Mouse (Mus musculus) mature B cell (primary cell): Measurements from ENCODE around the gene Lrba.

ENCODE experiments used
- in situ Hi-C: fragments of 300-500 bp; cut with MboI; formaldehyde crosslinking; loops from 2 replicates; pipeline ENCODE4 v1.14.3; 2019

The Lrba gene

DNA sequence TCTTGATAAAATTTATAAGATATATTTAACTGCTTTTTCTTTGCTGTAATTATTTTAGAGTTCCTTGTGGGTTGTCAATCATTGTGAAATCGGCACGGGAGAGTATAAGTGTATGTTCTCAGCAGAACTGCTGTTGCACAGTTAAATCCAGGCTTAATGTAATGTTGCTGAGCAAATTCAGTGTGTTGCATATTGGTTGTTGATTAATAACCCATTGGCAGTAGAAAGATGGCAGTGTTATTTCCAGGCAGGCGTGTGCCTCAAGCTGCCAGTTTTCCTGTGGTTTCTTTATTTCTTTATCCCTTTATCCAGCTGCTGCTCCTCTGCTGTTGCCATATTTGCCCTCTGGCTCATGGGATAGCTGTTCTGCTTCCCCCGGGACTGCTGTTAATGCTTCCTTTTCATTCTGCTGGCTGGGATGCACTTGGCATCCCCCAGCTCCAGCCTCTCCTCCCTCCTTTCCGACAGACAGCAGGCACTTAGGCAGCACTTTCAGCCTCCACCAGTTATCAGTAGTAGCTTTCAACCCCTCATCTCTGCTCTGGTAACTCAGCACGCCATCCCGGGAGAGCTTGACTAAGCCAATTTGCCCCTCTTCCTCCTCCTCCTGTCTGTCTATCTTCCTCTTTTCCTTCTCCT lies 463.2 kb downstream of the Lrba start:
- in situ Hi-C loops = no loop called here

DNA sequence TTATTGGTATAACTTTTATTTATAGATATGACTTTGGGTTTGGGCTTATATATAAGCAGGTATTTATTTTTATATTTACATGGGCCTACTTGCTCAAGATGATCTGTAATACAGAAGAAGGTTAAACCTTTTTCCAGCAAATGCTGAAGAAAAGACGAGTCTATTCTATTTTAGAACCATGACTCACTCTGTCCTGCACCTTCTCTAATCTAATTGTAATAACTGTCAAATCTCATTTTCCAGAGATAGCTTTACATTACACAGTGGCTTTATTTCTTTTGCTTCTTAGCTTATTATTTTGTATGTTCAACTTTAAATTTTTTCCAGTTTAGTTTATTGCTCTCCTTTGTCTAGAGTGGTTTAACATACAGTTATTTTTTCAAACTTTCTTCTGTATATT lies 464.0 kb downstream of the Lrba start:
- in situ Hi-C loops = no loop called here

DNA sequence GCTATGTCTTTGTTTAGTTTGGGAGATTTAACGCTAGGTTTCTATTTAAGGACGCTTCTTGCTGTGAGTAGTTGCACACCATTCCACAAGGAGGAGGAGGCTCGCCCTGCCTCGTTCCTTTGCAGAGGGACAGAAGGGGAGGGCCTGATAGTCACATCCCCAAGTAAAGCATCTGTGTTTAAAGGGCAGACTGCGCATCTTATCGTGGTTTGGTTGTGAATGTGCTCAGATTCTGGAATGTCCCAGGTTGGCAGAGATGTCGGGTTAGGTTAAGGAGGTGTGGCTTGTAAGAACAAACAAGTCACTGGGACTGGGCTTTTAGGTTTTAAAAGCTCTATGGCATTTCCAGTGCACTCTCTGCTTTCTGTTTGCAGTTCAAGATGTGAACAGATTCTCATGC lies 464.8 kb downstream of the Lrba start:
- in situ Hi-C loops = no loop called here

DNA sequence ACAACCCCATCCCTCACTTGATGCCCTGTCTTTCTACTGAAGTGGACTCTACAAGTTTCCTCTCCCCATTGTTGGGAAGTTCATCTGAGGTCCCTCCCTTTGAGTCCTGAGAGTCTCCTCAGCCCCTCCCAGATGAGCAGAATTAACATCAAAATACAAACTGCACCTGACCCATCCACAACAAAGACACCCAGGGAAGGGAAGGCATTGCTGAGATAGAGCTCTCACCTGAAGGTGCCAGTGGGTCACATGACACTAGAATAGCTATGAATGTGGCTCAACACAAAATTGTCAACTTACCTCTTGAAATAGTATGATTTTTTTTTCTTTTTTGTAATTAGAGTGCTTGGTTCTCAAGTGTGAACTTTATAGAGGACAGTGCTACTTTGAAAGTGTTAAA lies 468.3 kb downstream of the Lrba start:
- in situ Hi-C loops = no loop called here

DNA sequence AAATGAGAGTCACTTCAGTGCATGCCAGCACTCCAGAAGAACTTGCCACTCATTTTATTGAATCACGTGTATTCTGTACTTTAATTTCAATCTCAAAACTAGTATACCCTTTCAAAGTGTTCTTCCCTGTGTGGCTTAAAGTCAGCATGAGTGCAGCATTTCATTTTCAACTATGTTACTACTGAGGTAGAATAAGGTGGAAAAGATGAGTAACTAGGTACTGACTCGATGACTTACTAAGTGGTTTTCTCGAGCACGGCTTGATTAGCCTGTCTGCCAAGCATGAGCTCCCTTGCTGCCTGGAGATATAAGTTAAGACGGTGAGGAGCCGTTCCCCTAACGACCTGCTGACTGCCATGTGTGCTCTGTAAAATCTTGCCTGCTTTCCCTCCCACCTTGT lies 469.1 kb downstream of the Lrba start:
- in situ Hi-C loops = no loop called here

DNA sequence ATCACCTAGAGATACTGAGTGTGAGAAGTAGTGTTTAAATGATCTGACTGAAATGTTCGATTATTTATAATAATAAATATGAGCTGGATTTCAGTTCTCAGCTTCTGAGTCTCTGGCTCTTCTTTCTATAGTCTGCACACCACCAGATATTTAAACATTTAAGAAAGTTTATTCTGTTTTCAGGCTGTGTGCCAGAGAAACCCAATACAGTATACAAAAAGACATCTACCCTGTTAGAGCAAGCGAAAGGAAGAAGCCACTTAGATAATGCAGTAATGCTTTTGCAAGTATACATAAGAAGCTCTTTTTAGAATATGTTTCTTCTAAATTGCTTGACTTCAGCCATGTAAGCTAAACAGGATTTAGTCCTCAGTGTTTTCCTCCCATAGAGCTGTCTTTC lies 474.5 kb downstream of the Lrba start:
- in situ Hi-C loops = no loop called here

DNA sequence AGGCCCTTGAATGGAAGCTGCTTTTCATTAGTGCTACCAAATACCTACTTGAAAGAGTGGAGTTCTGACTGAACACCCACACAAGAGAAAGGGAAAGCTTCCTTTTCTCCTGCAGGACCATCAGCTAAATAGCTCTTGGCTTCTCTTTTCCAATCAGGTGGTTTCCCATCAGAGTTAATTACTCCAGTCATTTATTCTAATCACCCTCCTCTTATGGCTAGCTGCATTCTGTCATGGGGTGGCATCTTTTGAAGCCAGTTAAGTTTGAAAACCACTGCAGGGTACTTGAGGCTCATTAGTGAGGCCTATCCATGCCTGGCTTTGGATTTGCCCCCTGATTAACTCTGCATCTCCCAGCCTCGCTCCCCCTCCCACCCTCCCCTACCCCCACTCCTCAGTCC lies 476.7 kb downstream of the Lrba start:
- in situ Hi-C loops = no loop called here

DNA sequence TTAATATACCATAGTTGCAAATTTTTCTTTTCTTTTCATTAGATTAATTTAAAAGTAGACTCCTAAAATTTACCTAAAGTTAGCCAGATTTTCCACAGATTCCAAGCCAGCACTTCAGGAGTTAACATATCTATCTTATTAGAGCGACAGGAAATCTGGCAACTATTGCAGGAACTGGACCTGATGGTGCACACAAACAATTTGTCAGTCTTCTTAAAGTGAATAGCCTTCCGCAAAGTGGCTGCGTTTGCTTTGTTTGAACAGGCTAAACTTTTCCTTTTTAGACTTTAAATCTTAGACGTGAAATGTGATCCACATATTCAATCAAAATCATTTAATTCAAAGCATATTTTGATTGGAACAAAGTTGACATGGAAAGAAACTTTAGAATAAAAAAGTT lies 485.0 kb downstream of the Lrba start:
- in situ Hi-C loops = no loop called here

DNA sequence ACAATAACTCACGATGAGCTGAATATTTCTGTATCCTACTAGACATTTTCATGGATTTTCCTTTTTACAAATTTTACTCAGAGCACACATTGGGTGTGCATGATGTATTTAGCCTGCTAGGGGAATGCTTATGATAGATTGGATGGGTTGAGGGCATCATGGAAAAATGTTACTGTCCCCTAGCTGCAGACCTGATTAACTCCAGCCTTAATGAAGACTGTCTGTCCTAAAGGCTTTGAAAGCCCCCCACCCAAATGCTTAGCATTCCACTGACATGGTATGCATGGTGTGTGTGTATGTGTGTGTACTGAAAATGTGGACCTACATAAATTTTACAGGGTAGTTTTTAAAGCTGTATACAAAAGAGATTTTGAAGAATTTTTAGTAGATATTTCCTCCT lies 487.1 kb downstream of the Lrba start:
- in situ Hi-C loops = no loop called here

DNA sequence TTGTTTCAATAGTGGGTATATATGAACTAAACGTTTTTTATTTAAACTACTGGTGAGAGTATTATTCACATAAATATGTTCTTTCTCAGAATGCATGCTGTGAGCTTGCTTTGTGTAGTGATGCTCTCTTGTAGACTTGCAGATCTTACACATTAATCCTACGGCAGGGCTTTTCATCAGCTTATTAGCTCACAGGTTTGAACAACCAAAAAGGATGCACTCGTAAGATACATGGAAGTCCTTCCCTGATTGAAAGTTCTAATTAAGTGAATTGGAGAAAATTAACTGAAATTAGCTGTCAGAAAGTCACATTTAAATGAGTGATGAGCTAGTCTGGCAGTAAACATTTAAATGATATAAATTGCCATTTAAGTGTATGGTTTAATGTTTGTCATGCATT lies 488.3 kb downstream of the Lrba start:
- in situ Hi-C loops = no loop called here

DNA sequence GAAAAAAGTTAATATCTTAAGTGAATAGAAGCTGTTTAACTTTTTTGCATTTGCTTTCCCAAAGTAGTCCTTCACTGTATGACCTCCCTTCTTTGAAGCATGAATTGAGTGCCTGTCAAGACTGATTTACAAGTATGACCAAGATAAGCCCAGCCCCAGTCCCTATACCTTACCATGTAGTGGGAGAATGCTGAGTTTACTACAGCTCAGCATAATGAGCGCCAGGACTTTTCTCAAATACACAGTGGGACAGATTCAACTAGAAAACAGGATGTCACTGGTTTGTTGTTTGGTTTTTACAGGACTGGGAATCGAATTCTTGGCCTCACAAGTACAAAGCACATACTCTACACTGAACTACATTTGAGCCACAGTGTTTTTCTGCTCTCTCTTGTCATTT lies 490.0 kb downstream of the Lrba start:
- in situ Hi-C loops = no loop called here

DNA sequence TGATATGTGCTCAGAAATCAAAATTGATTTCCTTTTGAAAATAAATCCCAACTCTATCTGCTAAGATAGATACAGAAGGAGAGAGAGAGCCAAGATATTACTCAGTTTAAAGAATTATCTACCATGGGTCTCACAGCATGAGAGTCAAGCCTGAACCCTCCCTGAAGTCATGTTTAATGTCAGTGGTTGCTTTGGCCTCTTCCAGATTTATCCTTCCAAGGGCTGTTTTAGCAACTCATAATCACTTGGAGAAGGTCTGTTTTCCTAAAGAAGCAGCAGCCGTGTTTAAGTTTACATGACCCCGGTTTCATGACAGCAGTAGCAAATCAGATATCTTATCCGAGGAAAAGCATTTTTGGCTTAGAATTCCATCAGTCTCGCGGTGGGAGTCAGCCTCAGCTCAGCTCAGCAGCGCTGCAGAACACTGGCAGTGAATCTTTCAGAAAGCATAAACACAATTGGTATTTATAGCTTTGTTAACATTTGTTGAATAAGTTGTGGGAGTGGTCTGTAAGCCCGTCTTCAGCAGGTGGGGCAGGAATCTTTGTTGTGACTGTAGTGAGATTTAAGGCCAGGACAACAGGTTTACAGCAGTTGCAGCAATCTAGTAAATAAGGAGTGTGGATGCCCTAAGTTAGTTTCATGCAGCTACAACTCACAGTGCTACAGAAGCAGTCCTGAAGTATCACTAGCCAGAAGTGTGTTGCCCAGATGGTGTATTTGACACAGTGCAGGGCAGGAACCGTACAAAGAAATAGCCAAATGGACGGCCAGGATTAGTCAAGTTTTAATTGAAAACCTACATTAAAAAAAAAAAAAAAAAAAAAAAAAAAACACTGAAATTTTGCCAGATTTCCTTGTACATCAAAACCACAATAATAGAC lies 499.2 kb downstream of the Lrba start:
- in situ Hi-C loops = no loop called here

DNA sequence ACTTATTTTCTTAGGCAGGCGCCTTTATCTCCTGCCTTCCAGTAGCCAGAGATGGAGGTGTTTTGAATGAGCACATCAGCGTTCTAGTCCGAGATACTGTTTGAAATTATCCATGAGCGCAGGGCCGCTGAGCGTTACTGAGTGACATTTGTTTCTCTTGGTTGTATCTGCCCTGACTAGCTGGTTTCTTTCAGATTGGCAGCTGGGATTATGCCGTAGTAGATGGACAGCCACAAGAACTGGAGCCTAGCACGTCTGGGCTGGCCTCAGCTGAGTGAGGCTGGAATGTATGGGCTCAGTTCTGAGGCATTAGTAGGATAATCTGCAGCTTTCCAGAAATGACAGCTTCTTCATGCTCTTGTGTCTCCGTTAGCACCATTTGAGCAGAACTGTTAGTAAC lies 500.6 kb downstream of the Lrba start:
- in situ Hi-C loops = no loop called here

DNA sequence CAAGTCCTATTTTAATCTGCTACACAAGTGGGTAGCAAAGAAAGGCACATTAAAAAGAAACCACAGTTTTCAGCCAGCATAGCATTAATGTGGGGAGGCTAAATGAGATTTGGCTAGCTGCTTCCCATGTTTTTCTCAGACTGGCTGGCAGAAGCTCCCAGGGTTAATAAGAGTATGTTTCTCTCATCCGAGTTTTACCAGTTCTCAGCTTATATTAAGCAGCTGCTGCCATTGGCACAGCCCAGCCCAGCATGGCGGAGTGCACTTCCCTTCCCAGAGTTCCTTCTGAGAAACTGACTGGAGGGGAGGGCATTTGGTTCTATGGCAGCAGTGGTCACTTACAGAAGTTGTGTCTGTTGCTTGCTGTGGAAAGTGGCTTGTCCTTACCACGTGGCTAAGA lies 514.4 kb downstream of the Lrba start:
- in situ Hi-C loops = no loop called here

DNA sequence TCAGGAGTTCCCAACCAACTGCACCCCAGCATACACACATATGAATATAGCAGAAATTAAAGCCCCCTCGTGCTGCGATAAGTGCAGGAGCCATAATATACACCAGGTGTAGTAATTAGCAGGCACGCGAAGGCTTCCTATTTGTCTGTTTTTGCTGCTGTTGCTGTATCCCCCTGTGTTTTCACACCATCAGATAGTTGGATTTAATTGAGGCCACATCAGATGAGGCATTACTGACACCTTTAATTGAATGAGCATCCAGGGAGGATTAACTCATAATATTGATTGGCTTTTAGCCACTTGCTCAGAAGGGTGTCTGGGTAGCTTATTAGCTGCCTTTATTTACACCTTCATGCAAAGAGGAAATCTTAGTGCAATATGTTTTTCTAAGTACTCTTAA lies 515.3 kb downstream of the Lrba start:
- in situ Hi-C loops = no loop called here

DNA sequence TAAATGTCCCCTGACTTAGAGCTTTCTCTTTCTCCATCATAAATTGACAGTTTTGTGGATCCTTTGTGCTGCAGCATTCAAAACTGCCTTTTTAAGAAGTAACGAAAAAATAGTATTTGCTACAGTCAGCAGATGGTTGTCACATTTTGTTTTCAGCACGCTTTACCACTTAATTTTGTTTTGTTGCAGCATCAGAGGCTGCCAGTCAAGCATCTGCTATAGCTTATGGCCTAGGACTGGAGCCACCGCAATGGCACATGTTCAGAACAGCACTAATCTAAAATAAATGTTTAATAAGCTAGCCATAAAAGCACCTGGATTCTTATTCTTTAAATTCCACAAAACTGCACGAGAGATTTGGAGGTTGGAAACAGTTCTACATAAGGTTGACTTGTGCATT lies 520.9 kb downstream of the Lrba start:
- in situ Hi-C loops = no loop called here

DNA sequence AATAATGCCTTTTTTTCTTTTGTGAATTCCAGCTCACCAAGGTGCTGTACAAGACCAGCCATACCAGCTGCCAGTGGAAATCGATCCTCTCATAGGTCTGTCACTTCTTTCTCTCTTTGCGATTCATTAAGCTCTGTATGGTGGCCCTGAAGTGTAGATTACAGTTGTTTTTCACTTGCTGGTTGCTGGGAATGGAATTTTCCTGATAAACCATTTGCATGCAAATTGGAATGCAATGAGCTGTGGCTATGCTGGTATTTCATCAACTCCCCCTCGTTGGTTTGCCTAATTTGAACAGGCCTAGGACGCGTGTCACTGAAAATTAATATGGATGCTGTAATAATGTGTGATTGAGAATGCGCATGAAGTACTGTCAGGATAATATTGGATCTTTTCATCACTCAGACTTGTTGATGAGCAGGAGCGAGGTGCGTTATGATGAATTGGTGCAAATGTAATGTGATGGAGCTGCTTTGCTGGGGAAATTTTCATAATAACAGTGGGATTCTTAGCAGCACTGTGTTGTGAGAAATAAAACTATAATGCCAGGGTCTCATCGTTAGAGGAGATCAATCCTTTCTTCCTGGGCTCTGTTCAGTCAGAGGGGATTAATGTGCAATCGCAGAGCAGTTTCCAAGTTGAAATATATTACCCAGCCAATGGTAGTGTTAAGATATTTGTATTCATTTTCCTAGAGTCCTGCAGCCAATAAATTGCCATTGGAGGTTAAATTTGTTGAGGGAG lies 521.5 kb downstream of the Lrba start:
- in situ Hi-C loops = no loop called here

DNA sequence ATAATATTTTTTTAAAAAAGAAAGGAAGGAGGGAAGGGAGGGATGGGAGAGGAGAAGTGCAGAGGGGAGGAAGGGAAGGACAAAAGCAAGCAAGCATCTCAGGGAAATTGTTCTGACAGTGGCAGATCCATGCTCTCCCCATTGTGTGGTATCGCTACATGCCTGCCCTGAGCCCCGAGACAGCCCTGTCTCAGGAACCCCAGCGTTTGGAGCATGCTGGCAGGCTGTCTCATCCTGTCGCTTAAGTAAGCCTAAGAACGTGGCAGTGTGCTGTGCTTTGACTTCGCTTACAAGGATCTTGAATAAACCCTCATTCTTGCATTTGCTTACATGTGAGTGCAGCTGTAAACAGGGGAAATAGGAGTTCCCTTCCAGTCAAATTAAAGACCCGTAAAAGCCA lies 526.2 kb downstream of the Lrba start:
- in situ Hi-C loops = no loop called here

DNA sequence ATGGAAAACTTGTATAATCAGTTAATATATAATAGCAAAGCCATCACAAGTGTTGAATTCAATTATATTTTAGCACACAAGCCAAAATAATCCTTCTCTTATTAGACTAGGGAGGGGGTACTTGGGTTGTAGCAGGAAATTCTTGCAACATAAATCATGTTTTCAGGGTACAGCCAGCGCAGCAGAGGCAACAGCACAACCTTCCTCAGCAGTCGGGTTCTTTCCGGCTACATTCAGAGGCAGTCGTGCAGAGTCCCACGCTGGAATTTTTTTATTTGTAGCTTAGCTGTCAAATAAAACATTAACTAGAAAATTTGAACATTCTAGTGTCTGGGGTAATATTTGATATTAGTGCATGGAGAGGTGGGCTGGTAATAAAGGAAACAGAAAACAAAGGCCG lies 529.7 kb downstream of the Lrba start:
- in situ Hi-C loops = no loop called here

DNA sequence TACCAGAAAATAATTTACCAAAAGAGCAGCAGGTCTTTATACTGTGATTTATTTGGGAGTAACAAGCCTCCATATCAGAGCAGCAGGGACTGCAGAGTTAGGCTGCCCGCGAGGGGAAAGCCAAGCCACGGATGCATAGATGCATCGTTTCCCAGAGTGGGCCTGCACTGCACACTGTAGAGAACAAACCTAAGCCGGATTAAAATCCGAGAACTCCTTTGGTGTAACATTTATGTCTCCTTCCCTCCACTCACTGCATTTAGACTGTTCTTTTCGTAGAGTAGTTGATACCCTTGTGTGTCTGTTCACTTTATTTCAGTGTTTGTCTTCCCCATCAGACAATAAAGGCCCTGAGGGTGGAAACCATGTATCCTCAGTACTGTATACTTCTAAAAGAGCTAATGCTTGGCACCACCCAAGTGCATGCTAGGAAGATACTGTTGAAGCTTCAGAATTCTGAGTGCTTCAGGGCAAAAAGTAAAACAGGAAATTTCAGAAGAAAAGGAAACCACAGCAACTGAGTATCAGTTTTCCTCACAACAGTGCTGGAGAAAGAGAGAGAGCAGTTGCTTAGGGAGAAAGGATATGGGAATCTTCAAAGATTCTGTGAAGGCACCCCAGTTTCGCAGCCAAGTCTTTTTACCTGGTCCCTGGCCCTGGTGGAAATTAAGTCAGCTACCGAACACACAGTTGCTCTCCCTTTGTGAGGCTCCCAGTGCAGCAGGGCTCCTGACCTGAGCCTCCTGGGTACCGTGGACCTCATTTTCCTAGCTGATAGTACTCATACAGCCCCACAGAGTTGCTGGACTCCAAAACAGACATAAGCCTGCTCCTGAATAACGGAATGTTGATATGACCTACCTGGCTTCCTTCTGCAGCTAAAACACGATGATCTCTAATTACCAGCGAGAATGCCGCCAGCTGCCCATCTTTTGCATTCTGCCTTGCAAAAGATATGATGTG lies 530.4 kb downstream of the Lrba start:
- in situ Hi-C loops = no loop called here

DNA sequence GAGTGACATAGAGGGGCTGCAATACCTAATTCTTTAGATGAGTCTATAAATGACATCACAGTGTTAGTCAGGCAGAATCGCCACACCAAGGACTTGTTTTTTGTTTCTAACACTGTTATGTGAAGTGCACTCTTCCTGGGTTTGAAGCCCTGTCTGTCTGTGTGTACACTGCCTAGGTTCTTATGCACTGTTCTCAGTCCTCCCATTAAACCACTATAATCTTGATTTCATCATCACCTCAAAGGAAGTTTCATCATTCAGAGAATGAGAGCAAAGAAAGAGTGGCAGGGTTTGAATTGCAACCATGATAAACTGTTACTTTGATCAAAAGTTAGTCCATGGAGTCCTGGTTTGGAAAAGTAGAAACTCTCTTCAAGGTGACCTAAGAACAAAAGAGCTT lies 532.1 kb downstream of the Lrba start:
- in situ Hi-C loops = no loop called here

DNA sequence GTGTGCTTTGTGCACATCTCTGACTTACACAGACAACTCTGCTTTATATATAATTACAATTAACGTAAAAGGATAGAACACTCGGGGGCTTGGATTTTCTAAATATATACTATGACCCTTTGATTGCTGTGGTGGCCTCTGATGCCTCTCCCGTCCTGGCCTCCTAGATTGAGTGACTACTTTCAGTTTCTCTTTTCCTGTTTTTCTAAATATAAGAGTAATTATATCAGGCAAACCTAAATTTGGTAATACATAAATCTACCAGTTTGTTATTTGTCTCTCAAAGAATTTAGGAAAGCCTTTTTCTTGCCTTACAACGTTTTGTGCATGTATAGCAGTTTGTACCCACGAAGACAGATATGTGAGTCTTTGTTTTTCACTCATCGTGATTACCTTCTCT lies 534.2 kb downstream of the Lrba start:
- in situ Hi-C loops = no loop called here
